Mouse (Mus musculus) heart, adult 2 months (tissue): ENCODE results near the gene Trmt10b. TPM values are rescaled to one million over a fixed set of nuclear protein-coding genes. Genes with fewer than 3 reads are reported as not detected.

ENCODE experiments used
- DNase-seq, 2 experiments: peaks; one replicate each; pipeline ENCODE4 v3.0.0; 2021
- H3K27ac ChIP-seq: fragments of 200-600 bp; 2 replicates; pipeline ENCODE4 v1.8.1; 2022
- H3K27me3 ChIP-seq: fragments of 200-500 bp; 2 replicates; pipeline ENCODE4 v1.6.1; 2012; ENCODE audit warnings: mild to moderate bottlenecking, low read length, inconsistent platforms, mixed read lengths; ENCODE audit not compliant: control insufficient read depth, insufficient read depth
- H3K36me3 ChIP-seq: fragments of 200-500 bp; 2 replicates; pipeline ENCODE4 v1.6.1; 2012; ENCODE audit warnings: low read length, inconsistent platforms; ENCODE audit not compliant: control insufficient read depth, insufficient read depth
- H3K4me1 ChIP-seq: fragments of 200-500 bp; 2 replicates; pipeline ENCODE4 v1.6.1; 2011; ENCODE audit warnings: low read length; ENCODE audit not compliant: control insufficient read depth, insufficient read depth
- H3K4me3 ChIP-seq: fragments of 200-600 bp; 2 replicates; pipeline ENCODE4 v1.8.1; 2022
- H3K79me2 ChIP-seq: fragments of 200-500 bp; replicated peaks from 2 replicates; pipeline ENCODE4 v1.6.1; 2012; ENCODE audit warnings: mild to moderate bottlenecking, inconsistent platforms, low read length, moderate library complexity, mixed read lengths; ENCODE audit not compliant: control insufficient read depth, insufficient read depth
- H3K9ac ChIP-seq: fragments of 200-500 bp; 2 replicates; pipeline ENCODE4 v1.6.1; 2012; ENCODE audit warnings: low read depth, mild to moderate bottlenecking, control low read depth, inconsistent platforms, low read length, mixed read lengths
- CTCF ChIP-seq: fragments of 200-600 bp; IDR thresholded peaks from 2 replicates; pipeline ENCODE4 v1.8.1; 2022; ENCODE audit warnings: antibody characterized with exemption, mild to moderate bottlenecking, moderate library complexity
- EP300 ChIP-seq: fragments of 200-500 bp; IDR thresholded peaks from 2 replicates; pipeline ENCODE4 v1.6.1; 2011; ENCODE audit warnings: low read depth, low read length, control low read depth; ENCODE audit not compliant: insufficient read depth
- POLR2A ChIP-seq: fragments of 200-500 bp; IDR thresholded peaks from 2 replicates; pipeline ENCODE4 v1.6.1; 2011; ENCODE audit warnings: mild to moderate bottlenecking, low read depth, low read length, control low read depth; ENCODE audit not compliant: insufficient read depth
- WGBS: fragments of 180-500 bp; shearing (Covaris S2); methylation state at CpG from one replicate; pipeline ENCODE4 v1.1.7; 2018; 5-methylcytosine and 5-hydroxymethylcytosine counted together
- intact Hi-C: fragments of 180-260 bp; cut with DNase I; formaldehyde crosslinking; loops from one replicate; pipeline ENCODE4 v1.15.1; 2025
- polyA plus RNA-seq: library from polyadenylated mRNA; depleted of rRNA; stranded (reverse); fragments of >200 nt; gene quantifications from 2 replicates; pipeline ENCODE4 v1.2.3, GENCODE M21; 2012
- total RNA-seq, 2 experiments: library from RNA; stranded (reverse); gene quantifications; 2 replicates each; pipeline ENCODE4 v1.2.3; 2021

The Trmt10b gene
- total and polyA plus RNA-seq, 3 experiments: 2.7 to 4.3 (median 4.1) TPM

DNA sequence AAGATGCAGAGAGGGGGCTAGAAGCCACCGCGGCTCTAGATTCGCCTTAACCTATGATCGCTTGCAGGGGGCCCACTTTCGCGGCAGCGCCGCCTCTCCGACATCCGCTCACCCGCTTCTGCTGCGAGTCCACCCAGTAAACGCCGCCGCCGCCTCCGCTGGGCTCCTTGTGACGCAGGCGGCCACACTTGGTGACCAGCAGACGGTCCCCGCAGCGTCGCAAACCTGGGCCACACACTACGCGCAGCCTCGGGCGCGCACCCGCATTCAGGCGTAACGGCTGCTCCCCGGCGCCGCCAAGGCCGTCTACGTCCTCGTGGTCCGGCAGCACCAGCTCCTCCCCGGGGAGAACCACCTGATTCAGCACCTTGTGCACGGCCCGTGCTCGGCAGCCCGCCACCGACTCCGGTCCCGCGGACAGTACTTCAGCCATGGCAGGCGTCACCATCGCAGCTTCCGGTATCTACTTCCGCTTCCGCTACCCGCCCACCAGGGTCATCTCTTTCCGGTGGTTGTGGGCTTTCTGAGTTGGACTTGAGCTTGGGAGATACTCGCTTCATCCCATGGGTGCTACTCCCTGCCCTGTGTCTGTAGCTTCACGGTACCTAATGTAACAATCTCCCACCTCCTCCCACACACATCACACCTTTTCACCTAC lies 23.4 kb downstream of the Trmt10b start:
- TF ChIP-seq POLR2A (peak; percentile 82), CTCF (no peak; the same call in 1 of the 2 replicates), EP300 (0 out of 2 replicates have a peak, but pooled peaks have one; percentile 59)
- peak; percentile 87 to 89 for DNase-seq
- peak overlapping the region; percentile 99 for H3K4me3 ChIP-seq
- H3K36me3 ChIP-seq: peaks cover 8% of the 10 kb centered on the region
- no peaks in the 10 kb centered on the region for H3K79me2 ChIP-seq
- H3K27me3 ChIP-seq: no peaks in the 10 kb centered on the region
- under 1% methylated on average over 56 of the region's 56 CpGs for WGBS
- no peaks in the 10 kb centered on the region; the same call in 1 of the 2 replicates for H3K4me1 ChIP-seq
- H3K9ac ChIP-seq: peak overlapping the region; percentile 84
- peak overlapping the region; percentile 92 for H3K27ac ChIP-seq
- intact Hi-C loops: loop anchor here (1.0 kb wide), 1 partner anchor 21 kb away; no protein-coding TSS in a partner anchor

DNA sequence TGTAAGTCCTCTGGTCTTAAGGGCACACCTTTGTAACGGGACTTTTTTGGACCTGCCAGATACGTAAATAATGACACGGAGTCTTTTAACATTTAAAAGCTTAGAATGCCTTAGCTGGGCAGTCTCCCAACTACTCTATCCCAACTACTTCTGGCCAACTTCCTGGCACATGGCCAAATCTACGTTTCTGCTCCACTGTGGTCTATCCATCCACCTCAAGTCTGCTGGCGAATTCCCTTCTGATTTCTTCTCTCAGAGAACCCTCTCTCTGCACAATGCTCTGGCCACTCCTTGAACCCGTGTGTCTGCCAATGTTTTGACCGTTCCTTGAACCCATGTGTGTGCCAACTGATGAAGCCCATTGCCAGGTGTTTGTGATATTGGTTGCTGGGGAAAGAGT lies 34.2 kb downstream of the Trmt10b start:
- intact Hi-C loops: no loop called here
- Histone ChIP-seq H3K27me3 (no peaks in the 10 kb centered on the region), H3K4me3 (no peak overlapping the region), H3K4me1 (no peaks in the 10 kb centered on the region), H3K9ac (no peak overlapping the region), H3K36me3 (no peaks in the 10 kb centered on the region), H3K27ac (no peak overlapping the region), H3K79me2 (no peaks in the 10 kb centered on the region)
- DNase-seq: no peak
- TF ChIP-seq EP300: no peak
- no peak for TF ChIP-seq CTCF
- no peak for TF ChIP-seq POLR2A
- WGBS: 64% methylated on average over 7 of the region's 7 CpGs

DNA sequence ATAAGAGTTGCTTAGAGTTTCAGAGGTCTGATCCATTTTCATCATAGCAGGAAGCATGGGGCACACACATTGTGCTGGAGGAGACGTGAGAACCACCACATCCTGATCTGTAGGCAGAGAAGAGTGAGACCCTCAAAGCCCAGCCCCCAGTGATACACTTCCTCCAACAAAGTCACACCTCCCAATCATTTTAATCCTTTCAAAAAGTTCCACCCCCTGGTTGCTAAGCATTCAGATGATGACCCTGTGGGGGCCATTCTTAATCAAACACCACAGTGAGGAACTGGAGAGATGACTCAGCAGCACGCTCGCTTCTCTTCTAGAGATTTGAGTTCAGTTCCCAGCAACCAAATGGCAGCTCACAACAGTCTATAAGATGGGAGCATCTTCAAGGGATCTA lies 35.5 kb downstream of the Trmt10b start:
- Histone ChIP-seq H3K27me3 (no peaks in the 10 kb centered on the region), H3K4me1 (no peaks in the 10 kb centered on the region), H3K4me3 (no peak overlapping the region), H3K27ac (no peak overlapping the region), H3K9ac (no peak overlapping the region), H3K79me2 (no peaks in the 10 kb centered on the region), H3K36me3 (no peaks in the 10 kb centered on the region)
- TF ChIP-seq POLR2A (no peak), EP300 (no peak), CTCF (no peak)
- 46% methylated on average over 3 of the region's 3 CpGs for WGBS
- intact Hi-C loops: no loop called here
- no peak for DNase-seq

DNA sequence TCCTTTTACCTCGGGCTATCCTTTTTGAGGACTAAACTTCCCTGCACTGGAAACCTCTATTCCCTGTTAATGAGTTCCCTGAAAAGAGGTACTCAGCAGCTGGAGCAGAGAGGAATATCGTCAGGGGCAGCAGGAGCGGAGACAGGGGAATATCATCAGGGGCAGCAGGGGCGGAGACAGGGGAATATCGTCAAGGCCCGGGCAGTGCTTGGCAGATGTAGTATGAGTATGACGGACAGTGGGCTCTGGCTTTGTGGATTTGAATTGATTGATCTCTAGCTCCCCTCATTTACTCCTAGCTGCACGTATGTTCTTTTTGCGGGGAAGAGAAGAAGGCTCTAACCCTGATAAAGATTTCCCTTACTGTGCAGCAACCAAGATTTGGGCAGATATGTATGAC lies 44.3 kb downstream of the Trmt10b start:
- intact Hi-C loops: loop anchor here (1.0 kb wide), 1 partner anchor 21 kb away; no protein-coding TSS in a partner anchor
- no peaks in the 10 kb centered on the region; the same call in 1 of the 2 replicates for H3K79me2 ChIP-seq
- no peak overlapping the region for H3K9ac ChIP-seq
- H3K4me1 ChIP-seq: peaks cover 7% of the 10 kb centered on the region
- H3K27me3 ChIP-seq: no peaks in the 10 kb centered on the region
- H3K27ac ChIP-seq: peak overlapping the region; percentile 90
- DNase-seq: no peak
- whole genome bisulfite sequencing: 57% methylated on average over 9 of the region's 9 CpGs
- no peak for TF ChIP-seq CTCF
- TF ChIP-seq POLR2A: no peak
- no peak for TF ChIP-seq EP300
- H3K4me3 ChIP-seq: peak overlapping the region; percentile 78; the same call in 1 of the 2 replicates
- peaks cover 7% of the 10 kb centered on the region for H3K36me3 ChIP-seq

DNA sequence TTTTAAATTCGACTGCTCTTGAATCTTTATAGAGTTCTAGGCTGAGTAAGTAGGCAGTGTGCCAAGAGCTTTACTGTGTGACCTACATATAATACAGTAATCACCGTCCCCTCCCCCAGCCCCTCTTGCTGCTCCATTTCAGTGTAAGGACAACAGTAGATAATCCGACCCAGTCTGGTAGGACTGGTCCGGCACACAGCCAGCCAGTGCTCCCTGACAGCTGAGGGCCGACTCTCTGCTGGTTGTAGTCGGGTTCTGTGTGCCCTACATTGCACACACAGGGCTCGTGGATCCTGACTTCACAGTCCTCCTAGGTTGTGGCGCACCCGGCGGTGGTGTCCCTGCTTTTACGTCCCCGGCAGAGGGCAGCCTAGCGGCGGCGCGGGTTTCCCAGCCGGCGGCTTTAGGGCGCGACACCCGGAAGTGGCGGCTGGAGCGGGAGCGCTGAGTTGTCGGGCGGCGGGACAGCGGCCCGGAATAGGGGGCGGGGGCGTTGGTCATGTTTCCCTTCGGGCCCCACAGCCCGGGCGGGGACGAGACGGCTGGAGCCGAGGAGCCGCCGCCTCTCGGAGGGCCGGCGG lies 44.8 kb downstream of the Trmt10b start, which contains the start of gene Dcaf10:
Dcaf10 (plus strand) TSS at position 433 of the 581 bp plus-strand sequence.
- peak; percentile 94 to 98 for DNase-seq
- H3K4me3 ChIP-seq: peak within 1 kb of the TSS; percentile 78
- H3K27ac ChIP-seq: peak within 1 kb of the TSS; percentile 90
- peak within 1 kb of the TSS; percentile 92 for H3K9ac ChIP-seq
- no peaks in the 10 kb centered on the region for H3K27me3 ChIP-seq
- WGBS: under 1% methylated on average over 42 of the region's 42 CpGs
- intact Hi-C loops: loop anchor here (1.0 to 2.0 kb wide), 3 partner anchors 21 to 189 kb away; partner anchors contain the start of gene Slc25a51
- peaks cover 7% of the 10 kb centered on the region for H3K4me1 ChIP-seq
- H3K79me2 ChIP-seq: peaks cover 2% of the 10 kb centered on the region
- TF ChIP-seq EP300: 0 out of 2 replicates have a peak, but pooled peaks have one; percentile 43
- TF ChIP-seq POLR2A: peak; percentile 83
- peak; percentile 73 for TF ChIP-seq CTCF
- peaks cover 8% of the 10 kb centered on the region for H3K36me3 ChIP-seq
